Mouse (Mus musculus) liver, embryonic 14.5 days (tissue): Measurements from ENCODE around the gene Kif7.

ENCODE experiments used
- CTCF ChIP-seq: IDR thresholded peaks from 2 replicates; pipeline ENCODE4 v1.5.1; 2016; ENCODE audit warnings: antibody characterized with exemption, low read depth, control low read depth
- EP300 ChIP-seq: IDR thresholded peaks from 2 replicates; pipeline ENCODE4 v1.6.1; 2016; ENCODE audit warnings: antibody characterized with exemption, low read depth

- no peak for TF ChIP-seq CTCF
- no peak for TF ChIP-seq EP300
These were observed 61.3 kb downstream of the Kif7 start for GRCm38 (mm10) chr7:79654185-79654584.
